Mouse (Mus musculus): ENCODE measurements around the gene Cbr2.

GRCm38 (mm10) chr11:120728530-120729240 is 3.2 kb downstream of the Cbr2 start:
- no peak for TF ChIP-seq CTCF (conservative IDR thresholded peaks at IDR 0.05; ENCODE audit: low read length)
- TF ChIP-seq NANOG (IDR thresholded peaks at IDR 0.05; ENCODE audit: borderline replicate concordance, low read length) = no peak
- no peak for TF ChIP-seq POU5F1 (IDR thresholded peaks at IDR 0.05; ENCODE audit: borderline replicate concordance, low read length)

All from E14TG2a.4 (cell line).